8 mouse cellular contexts compared by ENCODE assay signal in the genomic region with DNA sequence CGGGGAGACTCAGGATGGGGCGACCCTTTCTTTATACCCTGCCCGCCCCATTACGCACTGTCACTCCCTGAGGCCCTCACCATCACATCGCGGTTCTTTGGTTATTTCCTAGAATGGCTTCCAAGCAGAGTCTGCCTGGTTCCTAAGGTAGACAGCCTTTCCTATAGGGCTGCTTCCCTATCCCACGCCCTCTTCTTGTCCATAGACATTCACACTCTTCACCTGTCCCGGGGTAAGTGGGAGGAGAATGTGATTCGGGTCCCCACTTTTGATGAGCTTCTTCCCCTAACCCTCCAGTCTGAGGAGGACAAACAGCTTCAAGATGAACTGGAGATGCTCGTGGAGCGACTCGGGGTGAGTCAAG. TPM values are rescaled to one million over a fixed set of nuclear protein-coding genes. Genes with fewer than 3 reads are reported as not detected.
DNase-seq lines count a peak whose midpoint lies in the region; ATAC-seq and TF ChIP-seq lines count a peak whose summit lies in the region.

No protein-coding gene starts in this region.

- WGBS in liver, adult 2 months: 4% methylated on average over 12 of the region's 12 CpGs
- WGBS in embryonic facial prominence, embryonic 14.5 days: 6% methylated on average over 12 of the region's 12 CpGs
- WGBS in intestine, embryonic 15.5 days: 8% methylated on average over 12 of the region's 12 CpGs

- ATAC-seq in embryonic facial prominence, embryonic 14.5 days (ENCODE audit: low read depth): 0 out of 2 replicates have a peak, but pooled peaks have one; percentile 7
- ATAC-seq in intestine, embryonic 15.5 days: 0 out of 2 replicates have a peak, but pooled peaks have one; percentile 1

- no peaks in the 10 kb centered on the region for H3K9me3 ChIP-seq in embryonic facial prominence, embryonic 14.5 days (ENCODE audit: control insufficient read depth, low read length)
- no peaks in the 10 kb centered on the region for H3K9me3 ChIP-seq in intestine, embryonic 15.5 days

- no peak for DNase-seq in liver, adult 2 months (ENCODE audit: extremely low read depth, low read depth, low spot score)
- DNase-seq in liver: no peak
- no peak for DNase-seq in embryonic facial prominence, embryonic 14.5 days (ENCODE audit: low spot score)
- DNase-seq in spleen, adult 12 weeks (ENCODE audit: low spot score): no peak
- no peak for DNase-seq in spleen, adult 18-20 months
- DNase-seq in embryo, embryonic 11 days: no peak

- peak overlapping the region; percentile 87 for H3K9ac ChIP-seq in liver, adult 2 months (ENCODE audit: low read depth, low read length)
- peak overlapping the region; percentile 90 for H3K9ac ChIP-seq in embryonic facial prominence, embryonic 14.5 days (ENCODE audit: low read depth, low read length)
- peak overlapping the region; percentile 87 for H3K9ac ChIP-seq in intestine, embryonic 15.5 days

- H3K27me3 ChIP-seq in liver, adult 2 months (ENCODE audit: control insufficient read depth, insufficient read depth, low read length): no peaks in the 10 kb centered on the region
- H3K27me3 ChIP-seq in embryonic facial prominence, embryonic 14.5 days (replicated peaks; ENCODE audit: control insufficient read depth, insufficient read depth, low read length): no peaks in the 10 kb centered on the region
- H3K27me3 ChIP-seq in intestine, embryonic 15.5 days (replicated peaks): no peaks in the 10 kb centered on the region
- no peaks in the 10 kb centered on the region for H3K27me3 ChIP-seq in myocyte (ENCODE audit: control insufficient read depth, insufficient read depth, insufficient read length)

- no peak for TF ChIP-seq POLR2A in liver, adult 2 months (IDR thresholded peaks at IDR 0.05; ENCODE audit: extremely low read depth, insufficient read depth, low read length)
- no peak for TF ChIP-seq POLR2A in myocyte (IDR thresholded peaks at IDR 0.05; ENCODE audit: insufficient read length, low read depth)

- H3K4me3 ChIP-seq in liver, adult 2 months (ENCODE audit: insufficient read depth, low read depth, low read length): peak overlapping the region; percentile 91
- peak overlapping the region; percentile 90 for H3K4me3 ChIP-seq in embryonic facial prominence, embryonic 14.5 days (ENCODE audit: low read depth, low read length)
- peak overlapping the region; percentile 70 for H3K4me3 ChIP-seq in intestine, embryonic 15.5 days (replicated peaks)
- H3K4me3 ChIP-seq in myocyte: peak overlapping the region; percentile 98

- H3K27ac ChIP-seq in liver, adult 2 months (replicated peaks; ENCODE audit: insufficient read depth, low read depth, low read length): peak overlapping the region; percentile 60
- H3K27ac ChIP-seq in embryonic facial prominence, embryonic 14.5 days (replicated peaks; ENCODE audit: low read depth, low read length): peak overlapping the region; percentile 17; the same call in 1 of the 2 replicates
- no peak overlapping the region for H3K27ac ChIP-seq in intestine, embryonic 15.5 days

- peak overlapping the region; percentile 22 for H3ac ChIP-seq in myocyte (ENCODE audit: control insufficient read depth, insufficient read length)

- H3K36me3 ChIP-seq in liver, adult 2 months (ENCODE audit: control insufficient read depth, insufficient read depth, low read length): peaks cover 33% of the 10 kb centered on the region
- peaks cover 41% of the 10 kb centered on the region for H3K36me3 ChIP-seq in embryonic facial prominence, embryonic 14.5 days (ENCODE audit: control insufficient read depth, insufficient read depth, low read length)
- H3K36me3 ChIP-seq in intestine, embryonic 15.5 days: peaks cover 21% of the 10 kb centered on the region
- H3K36me3 ChIP-seq in myocyte (ENCODE audit: control insufficient read depth, insufficient read depth): peaks cover 17% of the 10 kb centered on the region

- H3K79me2 ChIP-seq in liver, adult 2 months (ENCODE audit: control insufficient read depth, insufficient read depth, low read length): peaks cover 10% of the 10 kb centered on the region; the same call in 1 of the 2 replicates
- peaks cover 25% of the 10 kb centered on the region for H3K79me2 ChIP-seq in myocyte (ENCODE audit: control insufficient read depth, insufficient read depth)

- TF ChIP-seq CTCF in liver, adult 2 months (IDR thresholded peaks at IDR 0.05; ENCODE audit: low read depth, low read length): no peak

- peak overlapping the region; percentile 74 for H3K4me2 ChIP-seq in embryonic facial prominence, embryonic 14.5 days (ENCODE audit: low read depth, low read length)
- peak overlapping the region; percentile 78 for H3K4me2 ChIP-seq in intestine, embryonic 15.5 days (replicated peaks)
- peak overlapping the region; percentile 91 for H3K4me2 ChIP-seq in myocyte (ENCODE audit: low read depth)

- H3K4me1 ChIP-seq in liver, adult 2 months (ENCODE audit: control insufficient read depth, insufficient read depth, low read length): peaks cover 5% of the 10 kb centered on the region
- H3K4me1 ChIP-seq in embryonic facial prominence, embryonic 14.5 days (ENCODE audit: control insufficient read depth, insufficient read depth, low read length): peaks cover 8% of the 10 kb centered on the region
- peaks cover 6% of the 10 kb centered on the region; the same call in 1 of the 2 replicates for H3K4me1 ChIP-seq in intestine, embryonic 15.5 days (replicated peaks)

TF ChIP-seq in myocyte, 11 proteins besides CTCF, POLR2A, EP300 and RAD21:
- TF ChIP-seq MYOG (IDR thresholded peaks at IDR 0.05; ENCODE audit: control insufficient read depth in 1 of 3, insufficient read depth in 1 of 3, insufficient read length in 2 of 3, low read depth in 2 of 3) (no peak), USF1 (IDR thresholded peaks at IDR 0.05; ENCODE audit: low read depth) (no peak), SRF (IDR thresholded peaks at IDR 0.05; ENCODE audit: control insufficient read depth, insufficient read length, low read depth) (no peak), MYOD1 (IDR thresholded peaks at IDR 0.05; ENCODE audit: control insufficient read depth in 1 of 3, insufficient read length in 2 of 3, low read depth in 2 of 3) (no peak)

RNA-seq across cellular contexts. Expression of gene Psmd2, which starts 0.5 kb away (rescaled TPM):
- 138 and 146 TPM in 2 replicates for total RNA-seq in liver, adult 2 months (2014; rRNA removed)
- polyA plus RNA-seq in liver, adult 2 months (2012; rRNA removed): 85.0 and 92.8 TPM in 2 replicates
- polyA plus RNA-seq in embryonic facial prominence, embryonic 14.5 days (2014; fragmentation: Nextera tagmentation; extraction: Ambion mirVana): 278 and 312 TPM in 2 replicates
- polyA plus RNA-seq in intestine, embryonic 15.5 days (2015; fragmentation: Nextera tagmentation; extraction: Ambion mirVana): 283 and 284 TPM in 2 replicates
- polyA plus RNA-seq in myocyte (2012; fragmentation: generic; extraction: Trizol): 285 TPM

RNA-seq across cellular contexts. Expression of gene Eif4g1, which starts 16.2 kb away (rescaled TPM):
- 173 and 198 TPM in 2 replicates for total RNA-seq in liver, adult 2 months (2014; rRNA removed)
- polyA plus RNA-seq in liver, adult 2 months (2012; rRNA removed): 400 and 438 TPM in 2 replicates
- 153 and 157 TPM in 2 replicates for polyA plus RNA-seq in embryonic facial prominence, embryonic 14.5 days (2014; fragmentation: Nextera tagmentation; extraction: Ambion mirVana)
- 183 and 196 TPM in 2 replicates for polyA plus RNA-seq in intestine, embryonic 15.5 days (2015; fragmentation: Nextera tagmentation; extraction: Ambion mirVana)
- polyA plus RNA-seq in myocyte (2012; fragmentation: generic; extraction: Trizol): 232 TPM

RNA-seq across cellular contexts. Expression of gene Ece2, which starts 22.3 kb away (rescaled TPM):
- not detected in 2 replicates for total RNA-seq in liver, adult 2 months (2014; rRNA removed)
- polyA plus RNA-seq in liver, adult 2 months (2012; rRNA removed): 0.04 TPM in 1 of 2 replicates, not detected in the other
- 3.3 and 5.0 TPM in 2 replicates for polyA plus RNA-seq in embryonic facial prominence, embryonic 14.5 days (2014; fragmentation: Nextera tagmentation; extraction: Ambion mirVana)
- 1.3 and 1.6 TPM in 2 replicates for polyA plus RNA-seq in intestine, embryonic 15.5 days (2015; fragmentation: Nextera tagmentation; extraction: Ambion mirVana)
- polyA plus RNA-seq in myocyte (2012; fragmentation: generic; extraction: Trizol): 2.6 TPM

RNA-seq across cellular contexts. Expression of gene Camk2n2, which starts 30.8 kb away (rescaled TPM):
- total RNA-seq in liver, adult 2 months (2014; rRNA removed): 0.18 and 0.60 TPM in 2 replicates
- polyA plus RNA-seq in liver, adult 2 months (2012; rRNA removed): 2.3 and 5.2 TPM in 2 replicates
- polyA plus RNA-seq in embryonic facial prominence, embryonic 14.5 days (2014; fragmentation: Nextera tagmentation; extraction: Ambion mirVana): 2.1 and 3.0 TPM in 2 replicates
- polyA plus RNA-seq in intestine, embryonic 15.5 days (2015; fragmentation: Nextera tagmentation; extraction: Ambion mirVana): 0.83 and 0.97 TPM in 2 replicates
- polyA plus RNA-seq in myocyte (2012; fragmentation: generic; extraction: Trizol): 9.4 TPM

RNA-seq across cellular contexts. Expression of gene Alg3, which starts 40.4 kb away (rescaled TPM):
- 6.5 and 10.1 TPM in 2 replicates for total RNA-seq in liver, adult 2 months (2014; rRNA removed)
- polyA plus RNA-seq in liver, adult 2 months (2012; rRNA removed): 17.7 and 22.8 TPM in 2 replicates
- 40.2 and 40.6 TPM in 2 replicates for polyA plus RNA-seq in embryonic facial prominence, embryonic 14.5 days (2014; fragmentation: Nextera tagmentation; extraction: Ambion mirVana)
- polyA plus RNA-seq in intestine, embryonic 15.5 days (2015; fragmentation: Nextera tagmentation; extraction: Ambion mirVana): 40.1 and 46.0 TPM in 2 replicates
- 36.8 TPM for polyA plus RNA-seq in myocyte (2012; fragmentation: generic; extraction: Trizol)
